Mouse (Mus musculus): ENCODE data around the gene Tfr2. TPM values are rescaled to one million over a fixed set of nuclear protein-coding genes. Genes with fewer than 3 reads are reported as not detected.

Tfr2 gene
- 5.8 and 20.3 TPM in 2 replicates for total RNA-seq (2014; fragmentation: Nextera tagmentation)
- total RNA-seq (2017): 7.5 and 10.2 TPM in 2 replicates

DNA sequence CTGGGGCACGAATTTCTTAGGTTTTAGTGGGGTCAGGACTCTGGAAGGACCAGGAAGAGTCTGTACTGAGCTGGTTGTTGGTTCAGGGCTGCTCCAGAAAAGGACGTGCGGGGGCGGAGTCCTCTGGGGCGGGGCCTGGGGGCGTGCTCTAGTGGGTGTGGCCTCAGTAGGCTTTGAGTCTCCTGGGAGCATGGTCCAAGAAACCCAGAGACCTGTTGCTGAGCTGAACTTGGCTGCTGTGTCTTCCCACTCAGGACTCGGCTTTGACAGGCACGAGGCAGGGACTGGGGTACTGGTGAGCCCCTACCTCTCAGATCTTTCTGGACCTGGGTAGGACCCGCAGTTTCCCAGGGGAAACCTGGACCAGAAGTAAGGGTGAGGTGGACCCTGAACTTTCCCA is at the start of gene Tfr2:
Gene Tfr2, plus strand, starts transcription at position 176 of the 400 bp plus-strand sequence.
- ATAC-seq (replicated peaks; ENCODE audit: poor library complexity, severe bottlenecking): peak; percentile 74

DNA sequence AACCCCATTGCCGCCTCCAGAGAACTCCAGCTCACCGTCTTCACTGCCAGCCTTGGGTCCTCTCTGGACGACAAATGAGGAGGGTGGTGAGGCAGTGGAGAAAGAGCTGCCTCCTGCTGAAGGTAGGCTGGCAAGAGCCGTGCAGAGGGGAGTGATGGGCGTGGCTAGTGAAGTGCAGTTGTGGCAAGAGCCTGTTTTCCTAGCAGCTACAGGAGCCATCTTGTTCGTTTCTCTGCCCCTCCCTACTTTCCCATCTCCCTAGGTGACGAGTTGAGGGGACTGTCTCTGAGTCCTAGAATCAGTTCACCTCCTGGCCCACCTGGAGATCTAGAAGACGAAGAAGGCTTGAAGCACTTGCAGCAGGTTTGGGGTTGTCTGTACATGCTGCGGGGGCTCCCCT is 47.8 kb upstream of the Tfr2 start:
- ATAC-seq (replicated peaks; ENCODE audit: poor library complexity, severe bottlenecking): no peak

DNA sequence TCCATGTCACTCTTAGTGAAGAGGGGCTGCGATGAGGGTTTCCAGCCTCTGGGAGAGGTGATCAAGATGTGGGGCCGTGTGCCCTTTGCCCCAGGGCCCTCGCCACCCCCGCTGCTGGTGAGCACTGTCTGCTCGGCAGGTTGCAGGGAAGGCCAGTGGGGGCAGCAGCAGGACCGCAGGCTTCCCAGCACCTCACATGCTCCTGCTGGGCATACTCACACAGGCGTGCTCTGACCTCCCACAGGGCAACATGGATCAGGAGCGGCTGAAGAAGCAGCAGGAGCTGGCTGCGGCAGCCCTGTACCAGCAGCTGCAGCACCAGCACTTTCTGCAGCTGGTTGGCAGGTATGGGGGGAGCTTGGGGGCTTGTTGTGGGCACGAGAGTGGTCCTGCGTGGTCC is 46.9 kb upstream of the Tfr2 start:
- no peak for ATAC-seq (replicated peaks; ENCODE audit: poor library complexity, severe bottlenecking)

DNA sequence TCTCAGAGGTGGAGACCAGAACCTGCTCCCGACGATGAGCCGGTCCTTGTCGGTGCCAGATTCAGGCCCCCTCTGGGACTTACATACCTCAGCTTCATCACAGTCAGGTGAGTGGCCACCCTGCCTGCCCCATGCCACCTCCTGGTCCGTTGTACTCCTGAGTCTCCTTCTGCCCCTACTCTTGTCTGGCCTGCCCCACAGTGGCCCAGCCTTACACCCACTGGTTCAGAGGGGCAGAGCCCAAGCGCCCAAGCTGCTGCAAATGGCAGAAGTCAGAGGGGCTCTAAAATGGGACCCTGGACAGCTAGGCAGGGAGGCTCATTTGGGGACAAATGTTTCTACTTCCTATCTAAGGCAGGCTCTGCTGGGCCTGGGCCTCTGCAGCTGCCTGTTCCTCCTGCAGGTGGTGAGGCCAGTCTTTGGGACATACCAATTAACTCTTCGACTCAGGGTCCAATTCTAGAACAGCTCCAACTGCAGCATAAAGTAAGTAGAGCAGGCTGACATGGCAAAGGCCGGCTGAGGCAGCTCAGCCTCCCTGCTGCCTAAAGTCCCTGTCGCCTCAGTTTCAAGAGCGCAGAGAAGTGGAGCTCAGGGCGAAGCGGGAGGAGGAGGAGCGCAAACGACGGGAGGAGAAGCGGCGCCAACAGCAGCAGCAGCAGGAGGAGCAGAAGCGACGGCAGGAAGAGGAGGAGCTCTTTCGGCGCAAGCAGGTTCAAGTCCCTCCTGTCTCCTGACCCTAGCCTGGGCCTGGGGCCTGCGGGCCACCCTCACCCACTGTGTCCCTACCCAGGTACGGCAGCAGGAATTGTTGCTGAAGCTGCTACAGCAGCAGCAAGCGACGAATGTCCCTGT is 46.0 kb upstream of the Tfr2 start:
- no peak for ATAC-seq (replicated peaks; ENCODE audit: poor library complexity, severe bottlenecking)

DNA sequence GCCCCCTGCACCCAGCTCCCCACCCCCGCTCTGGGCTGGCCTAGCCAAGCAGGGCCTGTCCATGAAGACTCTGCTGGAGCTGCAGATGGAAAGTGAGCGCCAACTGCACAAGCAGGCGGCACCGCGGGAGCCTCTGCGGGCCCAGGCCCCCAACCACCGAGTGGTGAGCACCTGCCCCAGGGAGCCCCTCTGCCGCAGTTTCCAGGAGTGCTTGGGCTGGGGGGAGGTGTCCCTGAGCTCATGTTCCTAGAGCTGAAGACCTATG is 45.5 kb upstream of the Tfr2 start:
- ATAC-seq (replicated peaks; ENCODE audit: poor library complexity, severe bottlenecking): no peak

DNA sequence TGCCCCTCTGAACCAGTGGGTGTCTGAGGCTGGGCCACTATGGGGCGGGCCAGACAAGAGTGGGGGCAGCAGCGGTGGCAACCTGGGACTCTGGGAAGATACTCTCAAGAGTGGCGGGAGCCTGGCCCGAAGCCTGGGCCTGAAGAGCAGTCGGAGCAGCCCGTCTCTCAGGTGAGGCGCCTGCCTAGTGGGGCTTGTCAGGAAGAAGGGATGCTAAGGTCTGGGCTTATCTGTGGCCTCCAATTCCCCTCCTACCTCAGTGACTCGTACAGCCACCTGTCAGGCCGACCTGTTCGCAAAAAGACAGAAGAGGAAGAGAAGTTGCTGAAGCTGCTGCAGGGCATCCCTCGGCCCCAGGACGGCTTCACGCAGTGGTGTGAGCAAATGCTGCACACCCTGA is 45.0 kb upstream of the Tfr2 start:
- ATAC-seq (replicated peaks; ENCODE audit: poor library complexity, severe bottlenecking): no peak

DNA sequence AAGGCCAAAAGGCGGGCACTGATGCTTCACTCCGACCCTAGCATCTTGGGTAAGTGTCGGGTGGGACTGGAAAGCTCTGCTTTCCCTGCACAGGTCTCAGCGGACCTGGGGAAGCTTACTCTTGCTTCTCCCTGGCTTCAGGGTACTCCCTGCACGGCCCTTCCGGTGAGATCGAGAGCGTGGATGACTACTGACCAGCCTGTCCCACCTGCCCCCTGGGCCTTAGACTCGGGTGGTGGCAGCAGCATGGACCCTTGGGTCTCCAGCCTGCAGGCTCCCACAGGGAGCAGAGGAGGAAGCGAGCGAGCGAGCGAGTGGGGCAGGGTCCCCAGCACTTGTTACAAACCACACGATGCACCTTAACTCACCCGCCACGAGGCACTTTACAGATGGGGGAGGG is 44.1 kb upstream of the Tfr2 start:
- no peak for ATAC-seq (replicated peaks; ENCODE audit: poor library complexity, severe bottlenecking)

DNA sequence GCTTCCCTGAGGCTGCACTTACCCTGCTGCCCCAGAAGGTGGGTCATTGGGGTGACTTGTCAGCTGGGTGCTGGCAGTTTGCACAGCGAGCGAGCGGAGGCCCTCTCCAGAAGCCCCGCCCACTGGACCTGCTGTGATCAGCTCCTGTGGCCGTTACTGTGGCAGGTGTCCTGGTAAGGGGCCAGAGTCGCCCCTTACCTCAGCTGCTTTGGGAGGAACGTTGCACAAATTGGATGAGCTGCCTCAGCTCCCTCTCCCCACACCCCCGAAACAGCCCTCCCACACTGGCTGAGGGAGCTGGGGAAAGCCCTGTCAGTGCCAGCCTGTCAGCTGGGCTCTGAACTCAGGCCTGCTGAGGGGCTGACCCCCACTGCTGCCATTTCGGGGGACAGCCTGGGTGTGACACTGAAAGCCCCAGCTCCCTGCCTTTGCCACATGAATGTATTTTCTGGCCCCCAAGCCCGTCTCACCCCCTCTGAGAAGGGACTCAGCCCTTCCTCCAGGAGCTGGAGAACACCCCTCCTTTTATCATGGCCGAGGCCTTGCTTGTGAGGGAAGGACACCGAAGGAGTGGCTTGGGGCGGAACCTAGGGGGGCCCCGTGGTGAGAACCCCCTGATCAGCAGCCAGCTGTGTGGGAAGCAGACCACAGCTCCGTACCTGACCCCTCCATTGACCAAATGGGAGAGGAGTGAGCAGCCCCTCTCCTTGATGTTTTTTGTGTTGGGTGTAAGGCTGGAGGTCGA is 43.3 kb upstream of the Tfr2 start:
- ATAC-seq (replicated peaks; ENCODE audit: poor library complexity, severe bottlenecking): peak; percentile 40

DNA sequence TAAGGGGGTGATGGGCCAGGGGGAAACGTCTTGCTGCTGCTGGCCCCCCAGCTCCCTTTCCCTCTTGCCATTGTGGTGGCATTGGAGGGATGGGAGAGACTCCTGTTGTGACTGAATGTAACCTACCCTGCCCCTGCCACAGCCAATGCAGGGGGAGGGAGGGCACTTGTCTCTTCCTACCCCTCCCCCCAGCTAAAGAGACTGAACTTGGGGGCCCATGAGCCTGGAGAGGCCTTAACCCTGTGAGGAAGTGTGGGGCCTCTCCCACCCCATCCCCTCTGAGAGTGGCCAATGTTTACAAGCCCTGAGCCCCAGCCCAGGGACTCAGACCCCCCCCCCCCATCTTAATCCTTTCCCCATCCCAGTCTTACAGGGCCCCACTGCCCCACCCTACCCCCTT is 42.2 kb upstream of the Tfr2 start:
- no peak for ATAC-seq (replicated peaks; ENCODE audit: poor library complexity, severe bottlenecking)

DNA sequence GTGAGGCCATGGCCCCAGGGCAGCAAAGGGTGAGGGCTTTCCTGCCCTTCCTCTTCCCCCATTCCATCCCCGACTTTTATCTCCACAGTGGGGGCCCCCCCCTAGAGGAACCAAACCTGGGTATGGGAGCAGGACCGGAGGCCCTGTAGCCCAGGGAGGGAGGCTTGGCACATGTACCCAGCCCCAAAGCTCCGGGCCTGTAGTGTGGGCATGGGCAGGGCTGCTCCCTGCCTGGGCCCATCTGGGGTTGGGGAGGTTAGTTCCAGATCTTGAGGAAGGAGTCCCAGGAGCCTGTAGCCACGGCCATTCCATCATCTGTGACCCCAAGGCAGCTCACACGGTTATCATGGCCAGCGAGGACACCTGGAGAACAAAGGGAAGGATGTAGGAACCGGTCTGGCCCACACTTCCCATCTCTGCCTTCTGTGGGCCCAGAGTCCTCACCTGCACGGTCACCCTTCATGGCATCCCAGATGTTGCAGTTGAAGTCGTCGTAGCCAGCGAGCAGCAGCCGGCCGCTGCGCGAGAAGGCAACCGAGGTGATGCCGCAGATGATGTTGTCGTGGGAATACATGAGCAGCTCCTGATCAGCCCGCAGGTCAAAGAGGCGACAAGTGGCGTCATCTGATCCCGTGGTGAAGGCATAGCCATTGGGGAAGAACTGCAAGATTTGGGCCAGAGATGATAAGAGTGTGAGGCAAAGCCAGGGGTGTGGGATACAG is 41.2 kb upstream of the Tfr2 start:
- ATAC-seq (replicated peaks; ENCODE audit: poor library complexity, severe bottlenecking): no peak

DNA sequence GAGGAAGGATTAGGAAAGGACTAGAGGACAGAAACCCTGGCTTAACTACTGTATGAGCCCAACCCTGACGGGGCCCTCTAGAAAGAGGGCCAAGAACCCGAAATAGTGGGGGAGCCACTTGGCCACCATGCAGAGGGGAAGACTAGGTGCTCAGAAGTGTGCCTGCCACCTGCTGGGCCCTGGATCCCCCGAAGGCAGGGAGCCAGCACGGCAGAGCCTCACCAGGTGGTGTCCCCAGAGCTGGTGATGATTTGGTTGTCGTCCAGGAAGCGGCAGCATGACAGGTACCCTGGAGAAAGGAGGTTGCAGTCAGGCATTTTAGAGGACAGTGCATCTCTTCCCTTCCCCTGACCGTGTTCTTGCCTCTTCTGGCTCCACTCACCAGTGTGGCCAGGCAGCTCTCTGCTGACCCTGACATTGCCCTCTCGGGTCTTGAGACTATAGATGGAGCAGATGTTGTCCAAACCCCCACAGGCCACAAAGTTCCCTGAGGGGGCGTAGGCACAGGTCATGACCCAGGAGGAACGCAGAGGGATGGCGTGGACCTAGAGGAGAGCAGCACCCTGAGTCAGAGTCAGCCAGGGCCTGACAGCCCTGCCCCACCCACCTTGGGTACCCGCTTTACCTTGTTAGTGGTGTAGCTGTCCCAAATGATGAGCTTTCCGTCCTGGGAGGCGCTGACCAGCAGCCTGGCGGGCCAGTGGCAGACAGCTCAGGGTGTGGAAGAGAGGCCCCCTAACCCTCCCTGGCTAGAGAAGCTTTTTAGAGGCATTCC is 40.2 kb upstream of the Tfr2 start:
- ATAC-seq (replicated peaks; ENCODE audit: poor library complexity, severe bottlenecking): no peak

DNA sequence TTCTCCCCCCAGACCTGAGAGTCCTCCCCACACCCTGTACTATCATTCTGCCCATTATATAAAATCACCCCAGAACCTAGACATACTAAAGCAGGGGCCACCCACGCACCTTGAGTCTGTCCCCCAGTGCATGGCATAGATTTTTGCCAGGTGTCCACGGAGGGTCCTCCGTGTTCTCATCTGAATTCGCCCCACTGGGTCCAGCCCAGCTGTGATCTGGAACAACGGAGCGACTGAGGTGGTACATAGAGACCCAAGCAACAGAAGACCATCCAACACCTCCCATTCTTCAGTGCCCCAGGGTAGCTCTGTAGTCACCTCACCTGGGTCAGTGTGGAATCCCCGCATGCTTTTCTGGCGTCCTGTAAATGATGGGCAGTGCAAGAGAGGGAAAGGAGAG is 39.6 kb upstream of the Tfr2 start:
- ATAC-seq (replicated peaks; ENCODE audit: poor library complexity, severe bottlenecking): no peak

DNA sequence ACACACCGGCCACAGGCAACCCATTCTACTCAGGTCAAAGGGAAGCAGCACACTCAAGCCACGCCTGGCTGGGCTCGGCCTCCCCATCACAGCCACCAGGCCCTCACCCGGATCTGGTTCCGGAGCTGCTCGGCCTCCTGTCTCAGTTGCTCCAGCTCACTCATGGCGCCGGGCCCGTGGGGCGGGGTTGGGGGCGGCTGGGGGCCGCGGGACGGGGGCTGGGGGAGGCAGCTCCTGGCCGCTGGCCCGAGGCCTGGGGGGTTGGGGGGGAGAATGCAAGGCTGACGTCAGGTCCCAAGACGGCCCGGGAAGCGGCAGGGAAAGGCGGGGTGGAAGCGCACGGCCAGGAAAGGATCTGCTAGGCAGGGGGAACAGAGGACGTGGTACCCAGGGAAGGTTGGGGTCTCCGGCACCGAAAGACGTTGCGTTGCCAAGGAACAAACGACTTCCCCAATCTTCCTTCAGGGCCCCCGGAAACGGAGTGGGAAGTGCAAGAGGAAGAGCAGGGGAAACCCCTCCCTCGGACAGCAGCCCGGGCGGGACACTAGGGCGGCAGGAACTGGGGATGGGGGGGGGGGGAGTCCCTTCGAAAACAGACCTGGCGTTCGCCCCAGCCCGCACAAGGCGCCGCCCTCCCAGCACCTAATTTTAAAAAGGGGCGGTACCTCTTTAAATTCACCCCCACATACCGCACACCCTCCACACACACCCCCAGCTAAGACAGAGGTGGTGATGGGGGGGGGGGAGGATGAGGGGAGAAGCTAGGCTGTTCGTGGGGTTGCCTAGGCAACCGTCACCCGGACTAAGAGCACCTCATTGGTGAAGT is 38.8 kb upstream of the Tfr2 start:
- peak; percentile 43 for ATAC-seq (replicated peaks; ENCODE audit: poor library complexity, severe bottlenecking)

DNA sequence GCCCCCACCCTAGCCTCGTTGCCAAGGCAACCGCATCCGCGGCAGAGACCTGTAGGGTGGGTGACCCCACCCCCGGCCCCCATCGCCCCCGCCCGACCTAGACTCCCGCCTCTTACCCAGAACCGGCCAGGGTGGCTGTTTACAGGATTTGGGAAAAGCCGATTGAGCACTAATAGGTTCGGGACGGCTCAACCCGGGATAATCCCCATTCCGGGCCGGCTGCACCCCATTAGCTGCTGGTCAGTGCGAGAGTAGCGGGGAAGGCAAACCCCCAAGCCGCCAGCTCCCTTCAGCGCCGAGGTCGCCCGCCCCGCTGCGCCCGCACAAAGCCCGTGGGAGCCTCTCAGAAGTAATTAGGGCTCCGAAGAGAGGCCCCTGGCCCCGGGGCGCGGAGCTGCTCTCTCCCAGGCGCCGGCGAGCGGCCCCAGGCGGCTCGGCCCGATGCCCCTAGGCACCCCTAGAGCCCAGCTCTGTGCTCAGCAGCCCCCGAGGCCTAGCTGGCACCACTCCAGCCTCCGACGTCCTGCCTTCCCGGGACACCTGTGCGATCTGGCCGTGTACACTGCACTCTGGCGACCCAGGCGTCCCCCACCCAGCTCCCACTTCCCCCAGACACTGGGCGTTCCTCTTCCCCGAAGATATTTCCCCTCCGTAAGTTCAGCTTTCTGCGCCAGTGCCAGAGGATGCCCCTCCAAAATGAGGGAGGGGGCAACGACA is 38.1 kb upstream of the Tfr2 start:
- ATAC-seq (replicated peaks; ENCODE audit: poor library complexity, severe bottlenecking): peak; percentile 4; the same call in 1 of the 2 replicates

DNA sequence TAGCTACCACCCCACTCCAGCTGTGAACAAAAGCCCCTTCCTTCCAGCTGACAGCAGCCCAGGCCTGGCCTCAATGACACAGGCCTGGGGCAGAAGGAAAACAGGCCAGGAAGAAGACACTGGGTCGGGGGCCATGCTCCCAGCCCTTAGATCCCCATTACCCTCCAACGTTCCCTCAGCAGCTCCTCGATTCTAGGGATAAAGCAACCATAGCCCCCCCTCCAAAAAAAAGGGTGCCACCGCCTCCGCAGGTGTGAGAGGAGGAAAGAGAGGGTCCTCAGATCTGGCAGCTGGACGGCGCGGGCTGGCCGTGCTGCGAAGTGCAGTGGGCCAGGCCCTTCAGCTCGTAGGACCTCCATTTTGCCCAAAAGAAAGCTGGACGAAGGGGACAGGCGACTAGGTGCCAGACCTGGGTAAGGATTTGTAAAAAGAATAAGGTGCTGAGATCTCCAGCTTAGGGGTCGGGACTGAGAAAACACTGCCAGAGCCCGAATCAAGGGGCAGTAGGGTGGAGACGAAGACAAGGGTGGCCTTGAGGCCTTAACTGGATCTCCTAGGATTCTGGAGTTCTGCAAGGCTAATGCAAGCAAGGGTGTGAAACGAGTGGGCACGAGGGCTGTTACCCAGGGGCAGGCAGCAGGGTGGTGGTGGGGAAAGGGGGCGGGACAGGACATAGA is 37.4 kb upstream of the Tfr2 start:
- ATAC-seq (replicated peaks; ENCODE audit: poor library complexity, severe bottlenecking): no peak

DNA sequence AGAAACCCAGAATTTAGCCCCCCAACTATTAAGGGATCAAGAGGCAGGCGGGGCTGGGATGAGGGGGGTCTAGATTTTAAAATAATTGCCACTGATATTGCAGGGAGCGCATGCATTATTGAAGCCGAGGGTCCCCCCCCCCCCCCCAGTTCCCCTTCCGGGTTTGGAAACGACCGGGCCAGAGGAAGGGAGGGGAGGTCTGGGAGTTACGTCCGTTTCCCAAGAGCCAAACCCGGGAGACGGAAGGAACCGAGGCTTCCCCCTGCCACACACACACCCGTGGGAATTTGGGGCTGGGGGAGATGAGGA is 36.9 kb upstream of the Tfr2 start:
- ATAC-seq (replicated peaks; ENCODE audit: poor library complexity, severe bottlenecking): peak; percentile 4; the same call in 1 of the 2 replicates

DNA sequence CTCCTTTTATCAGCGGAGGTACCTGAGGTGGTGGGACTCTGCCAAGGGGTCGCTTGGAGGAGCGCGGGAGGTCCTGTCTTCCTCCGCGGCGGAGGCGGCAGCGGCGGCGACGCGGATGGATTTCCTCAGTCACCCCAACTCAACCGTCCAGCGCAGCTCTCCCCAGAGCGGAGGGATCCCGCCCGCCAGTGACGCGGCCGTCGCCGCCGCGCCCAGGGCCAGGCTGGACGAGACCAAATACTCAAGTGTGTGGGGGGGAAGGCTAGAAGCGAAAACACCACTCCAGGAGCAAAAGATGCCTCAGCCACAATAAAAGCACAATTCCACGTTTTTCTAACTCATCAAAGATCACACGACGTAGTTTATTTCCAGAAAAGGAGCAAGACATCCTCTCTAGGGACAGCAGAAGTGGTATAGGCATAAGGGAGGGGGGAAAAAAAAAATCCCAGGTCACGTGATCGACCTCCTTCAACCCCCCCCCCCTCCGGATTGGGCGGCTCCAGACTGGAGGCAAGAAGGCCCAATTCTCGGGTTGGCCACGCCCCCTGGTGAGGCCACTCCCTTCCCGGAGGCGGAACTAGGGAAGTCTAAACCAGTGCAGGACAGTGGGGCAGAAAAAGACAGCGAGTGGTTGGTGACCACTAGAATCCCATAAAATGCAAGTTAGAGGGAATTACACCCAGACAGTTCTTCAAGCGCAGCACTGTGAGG is 36.4 kb upstream of the Tfr2 start, which contains the start of the genes Epo and Gnb2:
Gene Epo, minus strand, starts transcription at position 126 of the 711 bp plus-strand sequence.
Gene Gnb2, minus strand, starts transcription at position 394 of the 711 bp plus-strand sequence.
- peak; percentile 73 for ATAC-seq (replicated peaks; ENCODE audit: poor library complexity, severe bottlenecking)

DNA sequence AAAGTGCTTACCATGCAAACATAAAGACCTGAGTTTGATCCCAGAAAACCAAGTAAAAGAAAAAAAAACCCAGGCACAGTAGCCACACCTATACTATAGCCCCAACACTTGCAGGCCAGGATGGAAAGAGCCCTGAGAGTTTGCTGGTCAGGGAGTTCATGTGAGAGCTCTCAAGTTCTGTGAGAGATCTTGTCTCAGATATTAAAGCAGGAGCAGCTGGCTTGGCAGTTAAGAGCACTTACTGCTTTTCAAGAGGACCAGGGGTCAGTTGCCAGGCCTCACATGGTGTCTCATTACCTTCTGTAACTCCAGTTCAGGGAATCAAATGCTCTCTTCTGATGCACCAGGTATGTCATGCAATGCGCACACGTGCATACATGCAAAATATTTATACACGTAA is 34.9 kb upstream of the Tfr2 start:
- ATAC-seq (replicated peaks; ENCODE audit: poor library complexity, severe bottlenecking): no peak

Measured in granulocyte monocyte progenitor cell, adult 5-6 weeks (primary cell).